Mouse (Mus musculus) spleen, adult 18-20 months (tissue): ENCODE measurements around the gene Jag2.

Source experiments
- DNase-seq, 2 experiments: peaks; one replicate each; pipeline ENCODE4 v3.0.0; 2022; ENCODE audit warnings: mixed read lengths in 2 of 2

Jag2 gene

DNA sequence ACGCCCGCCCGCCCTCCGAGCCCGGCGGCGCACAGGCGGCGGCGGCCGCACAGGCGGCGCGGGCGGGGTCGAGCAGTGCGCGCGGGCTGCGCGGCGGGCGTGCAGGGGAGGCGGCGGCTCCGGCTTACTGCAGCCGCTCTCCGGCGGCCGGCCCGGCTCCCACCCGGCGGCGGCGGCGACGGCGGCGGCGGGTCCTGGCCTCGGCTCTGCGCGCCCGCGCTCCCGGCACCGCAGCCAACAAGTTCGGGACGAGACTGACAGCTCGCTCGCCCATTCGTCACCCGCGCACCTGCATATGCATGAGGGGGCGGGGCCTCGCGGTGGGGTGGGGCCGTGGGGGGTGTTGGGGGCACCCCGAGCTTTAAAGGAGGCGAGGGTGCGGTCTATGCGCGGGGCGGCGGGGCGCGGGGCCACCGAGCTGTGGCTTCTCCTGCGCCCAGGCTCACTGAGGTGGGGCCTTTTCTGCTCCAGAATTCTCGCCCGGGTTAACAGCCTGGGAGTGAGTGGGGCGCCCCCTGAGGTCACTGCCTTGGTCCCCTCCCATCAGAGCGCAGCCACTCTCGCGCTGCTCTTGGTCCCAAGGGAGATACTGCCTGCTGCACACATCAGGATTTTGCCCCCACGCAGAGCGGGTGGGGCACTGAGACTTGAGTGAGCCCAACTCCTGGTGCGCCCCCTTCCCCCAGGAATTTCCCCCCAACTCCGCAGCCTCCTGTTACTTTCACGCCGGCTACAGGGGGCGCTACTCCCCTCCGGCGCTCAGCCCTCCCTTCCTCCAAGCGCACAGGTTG is at the start of gene Jag2:
Gene Jag2 (minus strand): TSS at position 215 of the 791 bp plus-strand sequence.
- peak in 1 of 2 experiments; percentile 13 for DNase-seq

DNA sequence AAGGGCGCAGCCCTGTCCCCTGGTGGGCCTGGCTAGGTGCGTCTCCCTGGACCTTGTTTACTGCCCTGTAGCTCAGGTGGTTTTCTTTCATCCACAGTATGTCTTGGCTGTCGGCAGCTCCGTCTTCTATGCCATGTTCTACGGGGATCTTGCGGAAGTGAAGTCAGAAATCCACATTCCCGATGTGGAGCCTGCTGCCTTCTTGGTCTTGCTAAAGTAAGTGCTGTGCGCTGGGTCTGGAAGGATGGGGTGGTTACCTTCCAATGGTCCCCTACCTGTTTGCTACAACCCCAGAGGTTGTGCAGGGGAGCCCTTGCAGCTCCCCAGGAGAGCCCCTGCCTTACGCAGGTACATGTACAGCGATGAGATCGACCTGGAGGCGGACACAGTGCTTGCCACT is 47.6 kb upstream of the Jag2 start:
- no peak for DNase-seq

DNA sequence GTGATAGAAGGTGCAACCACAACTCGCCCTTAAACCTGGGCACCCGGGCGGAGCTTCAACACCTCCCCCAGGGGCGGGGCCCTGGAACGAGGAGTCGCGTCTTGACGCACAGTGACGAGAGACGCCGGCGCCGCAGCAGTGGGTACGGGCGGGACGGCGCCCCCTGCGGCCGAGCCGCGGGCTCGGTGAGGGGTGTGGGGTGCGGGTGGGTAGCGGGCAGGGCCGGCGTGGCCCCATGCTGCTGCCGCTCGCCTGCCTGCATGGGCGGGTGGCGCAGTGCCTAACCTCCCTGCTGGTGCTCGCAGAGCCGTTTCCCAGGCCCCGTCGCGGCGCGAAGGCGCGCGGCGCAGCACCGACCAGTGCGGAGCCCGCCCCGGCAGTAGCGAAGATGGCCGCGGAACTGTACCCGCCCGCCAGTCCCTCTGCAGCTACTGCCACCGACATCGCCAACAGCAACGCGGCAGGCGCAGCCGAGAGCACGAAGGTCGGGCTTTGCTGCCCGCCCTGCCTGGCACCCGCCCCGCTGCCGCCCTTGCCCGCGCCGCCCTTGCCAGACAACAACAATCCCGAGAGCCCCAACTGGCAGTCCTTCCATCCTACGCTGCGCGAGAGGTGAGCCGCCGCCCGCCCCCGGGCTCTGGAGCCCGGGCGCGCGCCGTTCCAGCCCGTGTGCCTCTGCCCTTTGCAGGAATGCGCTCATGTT is 46.9 kb upstream of the Jag2 start, which contains the start of gene Btbd6:
Gene Btbd6 (plus strand): TSS at position 112 of the 703 bp plus-strand sequence.
- peak; percentile 80 to 89 for DNase-seq

DNA sequence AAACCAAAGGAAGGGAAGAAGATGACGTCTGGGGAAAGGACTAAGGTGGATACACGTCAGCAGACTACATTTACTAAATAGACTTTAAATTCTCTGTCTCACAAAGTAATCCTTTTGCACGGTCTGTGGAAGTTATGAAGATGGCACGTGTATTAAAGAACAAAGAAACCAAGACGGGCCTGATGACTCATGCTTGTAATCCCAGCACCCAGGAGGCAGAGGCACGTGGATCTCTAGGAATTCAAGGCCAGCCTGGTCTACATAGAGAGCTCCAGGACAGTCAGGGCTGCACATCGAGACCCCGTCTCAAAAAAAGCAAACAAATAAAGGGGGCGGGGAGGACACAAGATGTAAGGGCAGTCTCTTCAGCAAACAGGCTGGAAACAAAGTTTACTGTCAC is 45.2 kb upstream of the Jag2 start:
- DNase-seq: no peak

DNA sequence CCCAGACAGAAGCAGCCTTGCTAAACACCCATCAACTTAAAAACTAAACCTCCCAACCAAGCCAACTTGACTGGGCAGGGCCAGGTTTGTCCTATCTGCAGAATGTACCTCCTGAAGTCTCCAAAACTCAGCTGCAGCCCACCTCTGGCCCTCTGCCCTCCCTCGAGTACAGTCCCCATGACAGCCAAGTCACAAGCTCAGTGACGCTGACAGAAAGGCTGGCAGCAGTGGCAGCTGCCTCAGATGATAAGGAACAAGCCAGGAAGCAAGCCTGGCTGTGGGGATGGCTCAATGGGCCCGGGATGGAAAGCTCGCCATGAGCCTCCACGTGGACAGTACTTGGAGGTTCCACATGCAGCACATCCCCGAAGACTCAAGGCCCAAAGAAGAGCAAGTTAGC is 40.0 kb upstream of the Jag2 start:
- DNase-seq: no peak

DNA sequence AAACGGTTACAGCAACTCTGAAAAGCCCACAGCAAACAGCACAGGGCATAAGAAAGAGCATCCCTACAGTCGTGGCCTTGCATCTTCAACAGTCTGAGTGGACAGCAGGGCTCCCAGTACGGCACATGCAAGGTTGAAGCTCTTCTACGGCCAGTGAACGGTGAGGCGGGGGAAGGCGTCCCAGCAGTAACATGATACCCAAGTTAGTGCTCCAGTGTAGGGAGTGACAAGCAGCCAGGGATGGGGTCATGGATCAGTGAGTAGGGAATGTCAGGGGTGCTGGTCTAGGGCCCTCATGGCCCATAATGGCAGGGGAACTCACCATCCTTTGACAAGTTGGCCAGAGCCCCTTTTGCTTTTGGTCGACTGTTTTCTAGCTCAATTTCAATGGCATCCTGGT is 39.4 kb upstream of the Jag2 start:
- no peak for DNase-seq

DNA sequence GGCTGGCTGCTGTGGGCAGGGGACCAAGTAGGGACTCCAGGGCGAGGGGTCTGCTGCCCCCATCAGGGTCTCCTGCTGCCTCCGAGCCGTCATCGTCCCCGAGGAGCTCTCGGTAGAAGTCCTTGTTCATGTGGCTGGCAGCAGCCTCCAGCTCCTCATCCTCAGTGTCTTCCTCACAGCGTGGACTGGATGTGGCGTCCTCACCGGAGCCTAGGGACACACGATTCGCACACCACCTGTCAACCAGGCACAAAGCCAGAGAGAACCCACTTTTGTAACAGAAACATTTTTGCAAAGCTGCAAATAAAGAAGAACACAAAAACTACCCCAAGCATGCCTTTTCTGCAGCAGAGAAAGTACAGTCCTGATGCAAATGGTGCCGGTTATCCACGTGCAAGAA is 36.2 kb upstream of the Jag2 start:
- no peak for DNase-seq

DNA sequence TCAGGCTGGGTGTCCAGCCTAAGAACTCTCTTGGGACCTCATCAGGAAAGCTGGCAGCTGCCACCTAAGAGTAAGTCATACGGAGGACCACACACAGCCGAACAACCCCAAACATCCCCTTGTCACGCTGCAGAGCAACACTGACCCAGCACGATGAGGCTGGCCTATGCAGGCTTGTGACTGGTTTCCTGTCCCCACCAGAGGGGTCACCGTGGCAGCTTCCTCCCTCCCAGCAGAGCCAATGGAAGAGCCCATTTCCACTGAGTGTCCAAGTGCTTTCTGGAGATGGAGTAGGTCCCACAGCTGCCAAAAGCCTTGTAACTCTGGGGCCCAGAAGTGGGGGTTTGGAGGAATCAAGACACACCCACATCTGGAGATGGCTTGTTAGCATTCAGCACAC is 32.3 kb upstream of the Jag2 start:
- no peak for DNase-seq

DNA sequence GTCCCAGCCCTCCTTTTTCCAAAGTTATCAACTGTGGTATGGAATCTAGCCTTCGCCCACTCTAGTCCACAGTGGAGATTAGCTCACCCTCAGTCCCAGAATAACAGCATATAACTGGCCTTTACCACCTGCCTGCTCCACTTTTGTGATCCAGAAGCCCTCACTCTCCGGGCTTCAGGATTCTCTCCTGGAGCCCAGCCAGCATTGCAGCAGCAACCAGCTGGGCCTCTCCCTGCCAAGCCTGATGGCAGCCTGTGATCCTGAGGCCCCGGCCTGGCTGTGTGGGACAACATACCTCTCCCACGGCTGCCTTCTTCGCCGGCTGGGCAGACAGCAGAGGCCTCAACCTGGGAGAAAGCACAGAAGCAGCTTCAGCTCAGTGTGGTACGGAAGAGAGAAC is 31.9 kb upstream of the Jag2 start:
- DNase-seq: no peak

DNA sequence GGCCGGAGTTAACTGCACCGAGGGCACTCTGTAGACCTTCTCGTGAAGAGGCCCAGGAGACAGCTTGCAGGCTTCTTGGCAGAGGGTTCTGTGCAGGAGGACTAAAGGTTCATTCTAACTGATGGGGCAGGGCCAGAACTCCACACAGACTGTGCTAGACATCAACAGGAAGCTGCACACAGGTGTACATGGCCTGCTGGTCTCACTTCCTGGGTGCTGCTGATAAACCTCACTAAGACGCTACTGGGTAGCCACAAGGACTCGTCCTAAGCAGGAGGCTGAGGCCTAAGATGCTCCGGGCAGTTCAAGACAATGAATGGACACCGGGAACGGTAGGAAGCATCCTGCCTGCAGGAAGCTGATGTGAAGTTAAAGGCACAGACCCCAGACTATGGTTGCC is 29.8 kb upstream of the Jag2 start:
- DNase-seq: no peak

DNA sequence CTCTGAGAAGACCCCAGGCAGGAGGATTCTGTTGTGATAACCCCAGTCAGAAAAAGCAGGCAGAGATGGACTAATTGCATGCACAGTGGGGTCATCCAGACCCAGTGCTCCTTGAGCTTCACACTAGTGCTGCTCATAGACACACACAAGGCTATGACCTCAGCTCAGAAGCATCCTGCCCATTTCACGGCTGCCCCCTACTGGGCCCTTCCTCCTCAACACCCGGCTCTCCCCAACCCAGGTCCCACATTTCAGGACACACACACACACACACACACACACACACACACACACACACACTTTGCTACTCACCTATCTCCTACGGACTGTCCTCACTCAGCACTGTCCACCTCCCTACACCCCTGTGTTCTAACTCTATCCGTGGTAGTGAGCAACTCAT is 28.7 kb upstream of the Jag2 start:
- DNase-seq: peak in 1 of 2 experiments; percentile 41

DNA sequence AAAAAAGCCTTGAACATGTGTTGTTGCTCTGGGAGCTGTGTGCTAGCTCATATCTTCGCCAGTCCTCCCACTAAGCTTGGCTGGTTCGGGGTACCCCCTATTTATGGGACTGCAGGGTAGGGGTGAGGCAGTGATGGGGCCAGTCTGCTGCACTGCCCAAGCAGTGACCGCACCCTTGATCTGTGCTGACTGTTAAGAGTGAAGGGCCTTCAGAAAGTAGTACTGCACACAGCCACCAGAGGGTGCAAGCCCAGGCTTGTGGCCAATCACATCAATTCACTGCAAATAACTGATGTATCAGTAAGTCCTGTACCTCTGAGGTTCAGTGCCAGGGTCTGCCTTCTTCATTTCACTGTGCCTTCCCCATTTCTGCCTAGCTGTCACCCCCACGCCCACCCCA is 26.2 kb upstream of the Jag2 start:
- peak; percentile 45 to 79 for DNase-seq

DNA sequence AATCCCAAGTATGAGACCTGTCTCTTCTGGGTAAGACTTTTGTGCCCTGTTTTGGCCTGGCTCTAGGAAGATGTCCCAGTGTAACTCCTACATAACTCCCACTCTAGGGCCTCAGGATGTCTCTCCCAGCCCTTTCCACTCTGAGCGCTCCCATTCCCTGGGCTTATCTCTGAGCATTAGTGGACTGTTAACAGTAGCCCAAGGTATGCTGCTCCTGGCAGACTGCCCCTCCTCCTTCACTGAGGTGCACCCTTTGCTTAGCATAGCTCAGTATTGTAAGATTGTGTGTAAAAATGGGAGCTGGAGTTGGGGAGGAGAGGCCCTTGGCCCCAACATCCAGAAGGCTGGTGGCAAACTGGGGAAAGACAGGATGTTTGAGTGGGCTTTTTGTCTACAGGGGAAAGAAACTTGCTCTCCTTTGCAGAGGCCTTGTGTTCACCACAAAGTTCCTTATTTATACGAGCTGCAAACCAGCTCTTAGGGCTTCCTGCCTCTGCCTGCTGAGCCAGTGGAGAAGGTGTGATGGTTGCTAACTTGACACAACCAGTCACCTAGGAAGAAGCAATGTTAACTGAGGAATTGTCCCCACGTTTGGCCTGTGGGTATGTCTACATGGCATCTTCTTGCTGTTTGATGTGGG is 23.5 kb upstream of the Jag2 start:
- DNase-seq: no peak

DNA sequence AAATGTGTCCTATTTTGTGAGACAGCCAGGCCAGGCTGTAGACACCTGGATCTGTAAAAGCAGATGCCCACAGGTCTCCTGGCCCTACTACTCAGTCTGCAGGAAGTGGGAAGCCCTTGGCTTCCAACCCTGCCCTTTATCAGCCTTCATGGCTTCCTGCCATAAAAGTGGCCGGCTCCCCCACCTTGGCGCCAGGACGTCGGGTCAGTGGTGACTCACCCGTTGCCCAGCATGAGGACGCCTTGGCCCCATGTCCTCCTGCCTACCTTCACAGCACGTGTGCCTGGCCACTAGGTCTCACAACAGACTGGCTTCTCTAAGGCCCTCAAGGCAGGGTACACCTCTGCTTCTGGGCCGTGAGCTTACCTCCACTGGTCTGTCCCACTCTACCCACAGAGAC is 22.9 kb upstream of the Jag2 start:
- DNase-seq: no peak

DNA sequence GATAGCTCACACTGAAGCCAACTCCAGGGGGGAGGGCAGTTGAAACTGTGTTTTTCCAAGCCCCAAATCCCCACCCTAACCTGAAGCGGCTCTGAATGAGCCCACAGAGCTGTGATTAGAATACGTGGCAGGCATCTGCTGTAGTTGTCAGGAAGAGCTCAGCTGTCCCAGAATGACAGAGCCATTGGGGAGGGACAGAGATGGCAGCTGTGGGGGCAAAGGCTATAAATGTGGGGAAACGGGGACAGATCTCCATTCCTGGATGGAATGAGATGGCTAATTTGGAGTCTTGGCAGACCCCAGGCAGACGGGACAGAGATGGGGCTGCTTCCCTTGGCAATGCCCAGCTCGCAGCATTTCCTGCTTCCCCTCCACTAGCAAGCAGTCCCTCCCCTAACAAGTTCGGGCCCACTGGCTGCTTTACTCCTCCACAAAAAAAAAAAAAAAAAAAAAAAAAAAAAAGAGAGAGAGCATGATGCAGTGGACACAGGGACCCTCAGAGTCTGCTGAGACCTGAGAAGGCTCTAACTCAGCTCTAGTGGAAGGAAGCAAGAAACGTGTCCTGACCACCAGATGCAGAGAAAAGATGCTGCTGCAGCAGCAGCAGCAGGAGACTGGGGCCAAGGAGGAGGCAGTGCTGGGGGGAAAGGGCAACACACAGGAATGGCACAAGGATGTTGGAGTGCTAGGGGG is 21.7 kb upstream of the Jag2 start:
- no peak for DNase-seq

DNA sequence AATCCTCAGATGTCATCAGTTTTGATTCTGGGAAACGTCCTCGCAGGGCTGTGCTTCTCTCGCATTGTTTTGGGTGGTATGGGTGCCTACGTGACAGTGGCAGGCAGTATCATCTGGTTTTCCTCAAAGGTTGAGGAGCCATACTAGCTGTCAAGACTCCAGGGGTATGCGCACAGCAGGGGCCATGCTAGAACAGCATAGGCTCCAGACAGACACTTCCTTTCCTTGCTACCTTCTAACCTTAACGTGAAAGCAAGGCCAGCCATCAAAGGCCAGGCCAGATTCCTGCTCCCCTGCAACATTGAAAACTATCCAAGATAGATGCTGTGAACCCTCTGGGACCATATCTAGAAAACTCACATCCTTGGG is 21.2 kb upstream of the Jag2 start:
- no peak for DNase-seq

DNA sequence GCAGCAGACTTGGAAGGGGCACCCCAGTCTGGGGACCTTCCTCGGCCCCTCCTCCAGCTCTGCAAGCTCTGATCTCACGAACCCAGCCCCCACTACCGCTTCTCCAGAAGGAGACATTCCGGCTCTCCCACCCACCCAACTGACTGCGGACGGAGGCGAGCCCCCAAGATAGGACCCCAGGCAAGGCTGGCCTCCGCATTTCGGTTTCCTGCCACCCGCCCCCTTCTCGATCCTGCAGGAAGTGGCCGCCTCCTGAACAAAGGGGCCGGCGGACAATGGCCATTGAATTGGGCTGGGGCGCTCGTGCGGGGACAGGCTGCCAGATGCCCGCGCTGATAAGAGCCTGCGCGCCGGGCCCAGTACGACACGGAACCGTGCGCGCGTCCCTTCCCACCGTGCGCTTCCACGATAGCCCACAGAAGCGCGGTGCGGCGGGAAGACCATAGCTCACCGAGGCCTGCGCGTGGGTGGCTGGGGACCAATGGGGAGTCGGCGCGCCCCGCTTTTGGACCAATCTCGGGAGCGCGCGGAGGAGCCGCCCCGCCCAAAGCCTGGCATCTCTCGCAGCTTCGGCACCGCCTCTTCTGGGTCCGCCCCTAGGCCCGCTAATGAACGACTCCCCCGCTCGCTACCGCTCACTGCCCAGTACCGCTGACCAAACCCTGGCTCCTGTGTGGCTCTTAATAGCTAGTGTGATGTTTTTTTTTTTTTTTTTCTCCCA is 20.6 kb upstream of the Jag2 start:
- DNase-seq: peak; percentile 62 to 73

DNA sequence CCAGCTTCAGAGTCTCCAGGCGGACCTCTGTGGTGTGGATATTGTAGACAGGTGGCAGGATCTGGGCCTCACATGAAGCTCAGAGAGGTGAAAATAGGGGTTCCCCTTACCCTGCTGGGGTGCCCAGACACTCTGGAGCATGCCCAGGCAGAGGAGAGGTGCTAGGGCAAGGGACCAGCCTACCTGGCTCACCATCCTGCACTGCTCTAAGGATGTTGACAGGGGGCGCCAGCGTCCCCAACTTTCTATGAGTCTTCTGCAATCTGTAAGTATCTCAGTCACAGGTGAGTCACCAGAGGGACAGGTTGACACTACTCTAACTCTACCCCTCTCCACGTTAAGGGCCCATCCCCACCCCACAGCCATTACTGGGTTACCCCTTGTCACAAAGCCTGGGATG is 17.7 kb upstream of the Jag2 start:
- DNase-seq: peak in 1 of 2 experiments; percentile 41

DNA sequence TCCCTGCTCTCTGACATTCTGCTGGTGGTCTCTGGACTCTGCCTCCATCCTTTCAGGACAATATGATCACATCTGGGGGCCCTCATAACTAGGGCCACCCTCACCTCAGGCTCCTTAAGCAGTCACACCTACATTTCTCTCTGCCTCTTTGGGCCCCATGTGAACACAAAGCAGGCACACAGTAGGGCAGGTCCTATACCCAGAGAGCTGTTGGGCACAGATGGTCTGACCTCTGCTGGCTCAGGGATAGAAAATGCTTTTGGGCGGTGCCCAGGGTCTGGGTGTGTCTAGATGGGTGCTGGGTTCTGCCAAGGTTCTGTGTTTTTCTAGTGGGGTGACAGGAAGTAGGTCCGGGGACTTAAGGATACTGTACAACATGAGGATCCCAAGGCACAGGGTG is 14.1 kb upstream of the Jag2 start:
- DNase-seq: no peak

DNA sequence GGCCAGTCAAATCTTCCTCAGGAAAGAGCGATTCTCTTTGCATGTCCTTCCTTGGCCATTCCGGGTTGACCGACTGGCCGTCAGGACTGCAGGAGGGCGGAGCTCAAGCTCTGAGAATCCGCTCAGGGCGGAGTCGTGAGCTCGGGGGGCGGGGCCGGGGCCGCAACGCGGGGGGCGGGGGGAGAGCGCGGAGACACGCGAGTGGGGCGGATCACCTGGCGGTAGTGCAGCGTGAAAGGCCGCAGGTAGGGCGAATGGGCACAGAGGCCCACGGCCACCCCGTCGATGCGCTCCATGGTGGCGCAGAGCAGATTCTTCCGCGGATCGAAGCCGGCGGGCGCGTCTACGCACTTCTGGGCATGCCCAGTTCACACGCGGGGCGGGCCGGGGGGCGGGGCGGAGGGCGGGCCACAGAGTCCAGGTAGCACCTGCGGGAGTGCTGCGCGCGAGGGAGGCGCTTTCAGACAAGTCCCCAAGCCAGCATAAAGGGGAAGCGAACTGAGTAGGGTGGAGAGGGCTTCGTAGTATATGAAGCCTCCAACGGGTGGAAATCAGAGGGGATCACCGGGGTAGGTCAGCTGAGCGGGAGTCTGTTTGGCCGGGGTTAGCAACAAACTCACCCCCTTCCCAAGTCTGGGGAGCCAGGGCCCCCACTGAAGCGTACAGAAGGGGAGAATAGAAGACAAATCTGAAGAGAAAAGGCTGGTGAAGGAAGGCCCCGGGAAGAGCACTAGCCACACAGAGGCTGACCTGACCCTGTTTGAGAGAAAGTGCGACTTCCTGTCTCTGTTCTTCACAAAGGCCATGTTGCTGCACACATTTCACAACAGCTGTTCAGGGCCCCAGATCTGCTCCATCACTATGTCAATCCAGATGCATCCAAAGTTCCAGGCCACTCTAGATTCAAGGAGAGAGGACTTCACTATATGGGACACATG is 12.5 kb upstream of the Jag2 start, which contains the start of gene Nudt14:
Gene Nudt14 (minus strand): TSS at position 349 of the 938 bp plus-strand sequence.
- peak; percentile 68 to 79 for DNase-seq

DNA sequence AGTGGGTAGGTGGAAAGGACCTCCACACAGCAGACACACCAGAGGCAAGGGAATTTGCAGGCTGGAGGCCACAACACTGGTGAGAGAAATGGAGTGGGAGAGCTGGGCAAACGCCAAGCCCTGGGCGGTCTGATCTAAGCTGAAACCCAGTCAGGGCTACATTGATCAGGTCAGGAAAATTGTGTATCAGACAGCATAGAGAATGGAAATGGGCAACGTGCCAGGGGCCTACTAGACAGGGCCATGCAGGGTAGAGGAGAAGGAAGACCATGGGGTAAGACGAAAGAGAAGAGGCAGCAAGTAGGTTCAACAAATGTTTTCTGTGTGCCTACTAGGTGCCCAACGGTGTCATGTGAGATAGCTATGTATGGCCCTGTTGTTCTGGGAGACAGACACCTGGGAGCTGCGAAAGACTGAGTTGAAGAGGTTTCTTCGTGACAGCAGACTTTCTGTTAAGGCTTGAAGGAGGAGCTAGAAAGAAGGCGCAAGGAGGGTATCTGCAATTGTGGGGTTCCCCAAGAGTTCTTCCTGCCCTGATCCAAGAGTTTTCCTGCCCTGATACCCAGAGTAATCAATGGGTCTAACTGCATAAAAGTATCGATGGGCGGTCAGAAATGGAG is 11.7 kb upstream of the Jag2 start:
- peak in 1 of 2 experiments; percentile 18 for DNase-seq
